Mouse (Mus musculus) right cerebral cortex, postnatal 14 days (tissue): ENCODE measurements around the gene Ttc34.
A peak's percentile ranks its signal among the peaks of the same experiment; 100 is the strongest.

Experiments used
- DNase-seq: peaks from one replicate; pipeline ENCODE4 v3.0.0; 2022

The Ttc34 gene

GRCm38 (mm10) chr4:154837170-154837569 is at the start of gene Ttc34:
Ttc34 (plus strand) TSS chr4:154837459.
- peak; percentile 55 for DNase-seq

- DNase-seq = peak; percentile 23
Measured at GRCm38 (mm10) chr4:154787960-154788702, 49.1 kb upstream of the Ttc34 start.

DNA sequence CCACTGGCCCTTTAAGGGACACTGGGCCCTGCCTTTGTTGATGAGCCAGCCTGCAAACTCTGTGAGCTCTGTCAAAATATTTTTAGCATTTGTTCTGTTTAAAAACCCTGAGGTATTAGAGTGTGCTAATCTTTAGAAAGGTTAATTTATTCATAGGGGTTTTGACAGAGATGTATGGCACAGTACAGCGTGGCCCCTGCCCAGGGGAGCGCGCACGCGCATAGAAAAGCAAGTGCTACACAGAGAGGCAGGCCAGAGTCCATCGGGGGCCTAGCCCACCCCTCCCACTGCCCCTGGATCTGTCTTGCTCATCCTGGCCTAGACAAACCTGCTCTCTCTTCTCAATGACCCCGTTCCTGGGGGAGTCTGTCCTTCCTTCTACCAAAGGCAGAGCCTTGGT is 45.4 kb upstream of the Ttc34 start:
- DNase-seq = no peak

DNA sequence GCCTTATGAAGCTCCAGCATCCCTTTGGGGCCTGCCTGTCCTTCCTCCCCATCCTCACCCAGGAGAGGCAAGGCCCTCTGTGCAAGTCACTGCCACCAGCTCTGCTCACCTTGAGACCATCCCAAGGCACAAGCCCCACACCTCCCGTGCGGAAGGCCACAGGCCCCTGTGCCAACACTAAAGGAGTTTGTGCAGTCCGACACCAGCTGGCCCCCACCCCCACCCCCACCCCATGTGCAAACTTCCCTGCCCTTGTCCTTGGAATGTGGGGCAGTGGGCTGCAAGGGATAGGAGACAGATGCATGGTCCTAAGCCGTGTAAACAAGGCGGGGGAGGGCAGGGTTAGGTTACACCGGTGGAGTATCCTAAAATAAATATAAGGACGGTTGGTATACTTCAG is 43.8 kb upstream of the Ttc34 start:
- no peak for DNase-seq

- DNase-seq = peak; percentile 54
Measured at GRCm38 (mm10) chr4:154797834-154798233, 39.4 kb upstream of the Ttc34 start.

DNA sequence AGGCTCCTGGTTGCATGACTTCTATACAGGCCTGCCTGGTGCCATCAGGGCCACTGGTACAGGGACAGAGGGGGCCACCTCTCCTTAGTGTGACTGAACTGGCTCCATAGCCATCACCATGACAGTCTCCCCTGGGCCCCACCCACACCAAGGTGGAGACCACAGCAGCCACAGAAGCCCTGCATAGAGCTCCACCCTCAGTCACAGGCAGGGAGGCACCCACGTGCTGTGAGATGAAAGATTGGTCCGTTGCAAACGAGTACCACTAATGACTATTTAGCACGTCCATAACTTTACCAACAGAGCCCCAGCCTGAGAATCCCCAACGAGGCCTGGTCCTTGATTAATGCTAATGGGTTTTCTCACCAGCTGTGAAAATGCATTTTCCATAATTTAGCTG is 36.7 kb upstream of the Ttc34 start:
- DNase-seq = no peak

- no peak for DNase-seq
Measured at GRCm38 (mm10) chr4:154802210-154802609, 35.0 kb upstream of the Ttc34 start.

GRCm38 (mm10) chr4:154825662-154826061 is 11.6 kb upstream of the Ttc34 start:
- DNase-seq = peak; percentile 27

- DNase-seq = no peak
Measured at GRCm38 (mm10) chr4:154826224-154826623, 11.0 kb upstream of the Ttc34 start.

GRCm38 (mm10) chr4:154827181-154827580 is 10.1 kb upstream of the Ttc34 start:
- DNase-seq = no peak

GRCm38 (mm10) chr4:154827861-154828610 is 9.2 kb upstream of the Ttc34 start:
- no peak for DNase-seq

DNA sequence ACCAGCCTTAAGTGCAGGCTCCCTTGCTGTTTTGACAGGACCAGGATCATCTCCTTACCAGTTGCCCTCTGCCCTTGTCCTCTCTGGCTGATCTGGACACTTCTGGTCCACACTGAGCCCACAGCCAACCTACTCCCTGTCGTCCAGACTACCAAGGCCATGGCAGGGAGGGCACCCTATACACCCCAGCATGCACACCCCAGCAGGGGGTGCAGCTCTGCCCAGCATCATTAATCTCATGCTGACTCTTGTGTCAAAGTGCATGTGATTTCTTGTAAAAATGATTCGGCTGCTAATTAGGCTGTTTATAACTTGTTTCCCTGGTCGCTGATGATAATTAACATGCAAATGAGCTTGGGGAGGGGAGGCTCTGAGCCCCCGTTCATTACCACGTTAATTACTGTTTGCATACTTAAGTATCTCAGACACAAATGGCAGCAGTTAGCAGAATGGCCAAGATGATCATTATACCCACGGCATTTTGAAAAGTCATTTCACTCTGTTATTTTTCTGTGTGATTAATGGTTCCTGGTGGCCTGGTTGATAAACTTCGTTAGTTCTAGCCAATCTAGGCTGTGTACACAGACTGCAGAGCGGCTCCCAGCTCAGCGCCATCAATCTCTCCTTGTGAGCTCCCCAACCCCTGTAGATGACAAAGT is 5.2 kb upstream of the Ttc34 start:
- no peak for DNase-seq

GRCm38 (mm10) chr4:154836183-154836915 is 910 bp upstream of the Ttc34 start:
- no peak for DNase-seq

GRCm38 (mm10) chr4:154838741-154839140 is 1.5 kb downstream of the Ttc34 start:
- no peak for DNase-seq

DNA sequence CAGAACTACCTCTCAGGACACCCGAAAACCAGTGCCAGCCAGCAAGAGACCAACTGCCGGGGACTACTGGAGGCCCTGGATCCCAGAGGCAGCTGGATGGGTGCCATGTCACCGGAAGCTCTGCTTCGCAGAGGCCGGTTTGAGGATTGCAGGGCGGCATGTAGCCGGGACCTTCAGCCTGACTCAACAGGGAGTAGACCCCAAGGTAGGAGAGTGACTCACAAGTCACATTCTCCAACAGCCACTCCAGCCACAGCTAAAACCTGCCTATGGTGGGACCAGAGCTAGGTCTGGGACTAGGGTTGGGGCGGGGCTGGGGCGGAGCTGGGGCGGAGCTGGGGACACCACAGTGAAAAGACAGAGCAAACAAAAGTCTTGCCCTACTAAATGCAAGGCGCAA is 2.1 kb downstream of the Ttc34 start:
- peak; percentile 39 for DNase-seq

- DNase-seq = no peak
Measured at GRCm38 (mm10) chr4:154852696-154853095, 15.4 kb downstream of the Ttc34 start.

DNA sequence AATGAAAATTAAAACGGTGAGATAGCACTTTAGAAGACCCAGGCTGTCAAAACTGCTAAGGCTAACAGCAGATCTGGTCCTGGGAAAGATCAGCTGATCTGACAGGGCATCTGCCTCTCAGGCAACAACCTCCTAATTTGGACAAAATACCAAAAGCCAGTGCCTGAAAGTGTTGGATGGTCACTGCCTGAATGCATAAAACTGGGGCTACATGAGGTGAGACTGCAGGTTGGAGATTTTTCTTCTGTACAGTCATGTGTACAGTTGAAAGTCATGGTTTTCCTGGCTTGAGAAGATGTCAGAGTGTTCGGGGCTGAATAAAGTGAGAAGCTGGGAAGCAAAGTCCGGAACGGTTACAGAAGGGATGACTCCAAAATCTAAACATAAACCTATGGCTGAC is 16.6 kb downstream of the Ttc34 start:
- DNase-seq = no peak

GRCm38 (mm10) chr4:154854676-154855345 is 17.6 kb downstream of the Ttc34 start:
- no peak for DNase-seq

GRCm38 (mm10) chr4:154855721-154856479 is 18.6 kb downstream of the Ttc34 start:
- DNase-seq = peak; percentile 90

- DNase-seq = no peak
Measured at GRCm38 (mm10) chr4:154856480-154856837, 19.2 kb downstream of the Ttc34 start.

DNA sequence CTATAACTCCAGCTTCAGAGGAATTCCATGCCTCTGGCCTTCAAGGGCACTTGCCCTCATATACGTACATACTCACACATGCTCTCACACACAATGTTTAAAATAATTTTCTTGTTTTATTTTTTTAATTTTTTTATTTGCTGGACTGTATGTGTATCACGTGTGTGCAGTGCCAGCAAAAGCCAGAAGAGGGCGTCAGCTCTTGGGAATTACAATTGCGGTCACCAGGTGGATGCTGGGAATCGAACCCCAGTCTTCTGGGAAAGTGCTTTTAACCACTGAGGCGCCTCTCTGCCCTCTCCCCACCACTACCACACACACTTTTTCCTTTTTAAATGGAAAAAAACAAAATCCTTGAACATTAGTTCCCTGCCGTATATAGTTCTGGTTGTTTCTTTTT is 19.6 kb downstream of the Ttc34 start:
- no peak for DNase-seq
